In the genomic region with DNA sequence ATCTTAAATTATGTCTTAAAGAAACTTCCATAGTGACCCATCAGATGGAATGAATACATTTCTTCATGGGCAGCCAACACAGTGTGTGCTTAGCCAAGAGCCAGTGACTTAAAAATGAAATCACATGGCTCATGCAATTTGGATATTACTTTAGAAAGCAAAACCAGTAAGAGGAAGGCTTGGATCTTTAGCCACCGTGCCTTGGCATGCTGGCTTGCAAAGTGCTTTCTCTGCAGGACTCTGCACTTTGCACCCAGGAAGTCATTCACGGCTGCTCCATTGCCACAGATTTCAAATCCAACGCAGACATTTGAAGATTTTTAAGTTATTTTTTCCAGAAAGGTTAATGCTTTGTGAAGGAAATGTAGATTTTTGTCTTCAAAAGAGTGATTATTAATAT, we compare ENCODE assay signal across 8 mouse cellular contexts. TPM values are rescaled to one million over a fixed set of nuclear protein-coding genes. Genes with fewer than 3 reads are reported as not detected.
DNase-seq lines count a peak whose midpoint lies in the region; ATAC-seq and TF ChIP-seq lines count a peak whose summit lies in the region.
"Had no signal": no experiment of that assay in that cellular context is flagged by ENCODE, and none has a peak within 500 bp of the region (broad histone marks: within the 10 kb centered on the region; RNA-seq: fewer than 3 reads in every experiment).

No protein-coding gene starts in this region.

- TF ChIP-seq POLR2A in lung, adult 2 months (IDR thresholded peaks at IDR 0.05; ENCODE audit: borderline replicate concordance, extremely low read depth, low read depth, low read length), result no peak

- intact Hi-C loops in left cerebral cortex, adult 2 months (cut with DNase I), result no loop called here
- intact Hi-C loops in left cerebral cortex, postnatal 36 days (cut with DNase I), result no loop called here

- TF ChIP-seq CTCF in left cerebral cortex, adult 2 months (IDR thresholded peaks at IDR 0.05), result no peak
- no peak for TF ChIP-seq CTCF in midbrain, postnatal 0 days (IDR thresholded peaks at IDR 0.05)
- TF ChIP-seq CTCF in lung, adult 2 months (IDR thresholded peaks at IDR 0.05; ENCODE audit: insufficient read depth, low read length), result no peak

- H3K4me2 ChIP-seq in hindbrain, embryonic 15.5 days, result peak overlapping the region; percentile 68
- H3K4me2 ChIP-seq in kidney, embryonic 14.5 days (replicated peaks; ENCODE audit: low read depth, low read length), result 0 out of 2 replicates have a peak overlapping the region, but pooled peaks have one; percentile 6
- H3K4me2 ChIP-seq in midbrain, postnatal 0 days (ENCODE audit: low read depth, low read length, poor library complexity, severe bottlenecking), result peak overlapping the region; percentile 22; the same call in 1 of the 2 replicates

- no peak overlapping the region for H3K27ac ChIP-seq in left cerebral cortex, adult 2 months
- no peak overlapping the region for H3K27ac ChIP-seq in hindbrain, embryonic 15.5 days (replicated peaks)
- H3K27ac ChIP-seq in kidney, embryonic 14.5 days (ENCODE audit: low read depth, low read length), result no peak overlapping the region
- H3K27ac ChIP-seq in midbrain, postnatal 0 days (ENCODE audit: low read depth, low read length), result no peak overlapping the region

- peaks cover 9% of the 10 kb centered on the region for H3K36me3 ChIP-seq in hindbrain, embryonic 15.5 days
- H3K36me3 ChIP-seq in kidney, embryonic 14.5 days (ENCODE audit: control insufficient read depth, insufficient read depth, low read length), result peaks cover 9% of the 10 kb centered on the region
- peaks cover 3% of the 10 kb centered on the region; the same call in 1 of the 2 replicates for H3K36me3 ChIP-seq in midbrain, postnatal 0 days (ENCODE audit: insufficient read depth, low read length)

- DNase-seq in left cerebral cortex, adult 2 months (ENCODE audit: extremely low spot score in 1 of 2, low spot score in 2 of 2), result no peak
- no peak for DNase-seq in left cerebral cortex, postnatal 36 days (ENCODE audit: low spot score in 2 of 2)
- DNase-seq in midbrain, postnatal 0 days (ENCODE audit: low spot score), result no peak
- DNase-seq in lung, adult 2 months, result no peak
- DNase-seq: layer of hippocampus, postnatal 36 days had no signal

- H3K4me3 ChIP-seq in left cerebral cortex, adult 2 months, result peak overlapping the region; percentile 32
- H3K4me3 ChIP-seq in hindbrain, embryonic 15.5 days, result 0 out of 2 replicates have a peak overlapping the region, but pooled peaks have one; percentile 1
- H3K4me3 ChIP-seq in kidney, embryonic 14.5 days (ENCODE audit: low read length), result no peak overlapping the region
- no peak overlapping the region for H3K4me3 ChIP-seq in midbrain, postnatal 0 days (ENCODE audit: low read depth, low read length)
- no peak overlapping the region for H3K4me3 ChIP-seq in lung, adult 2 months (replicated peaks; ENCODE audit: extremely low read depth, low read depth, low read length)

- ATAC-seq in hindbrain, embryonic 15.5 days (ENCODE audit: low FRiP score, low read depth), result no peak
- ATAC-seq in kidney, embryonic 14.5 days (ENCODE audit: low FRiP score, low TSS enrichment), result no peak
- no peak for ATAC-seq in midbrain, postnatal 0 days (ENCODE audit: low FRiP score)
- ATAC-seq in monocyte, adult 5-6 weeks (replicated peaks; ENCODE audit: insufficient number of reproducible peaks, low FRiP score, low TSS enrichment, poor library complexity, severe bottlenecking), result no peak

- no peak overlapping the region for H3K9ac ChIP-seq in hindbrain, embryonic 15.5 days
- H3K9ac ChIP-seq in kidney, embryonic 14.5 days (ENCODE audit: low read depth, low read length), result no peak overlapping the region
- H3K9ac ChIP-seq in midbrain, postnatal 0 days (replicated peaks; ENCODE audit: low read length, poor library complexity, severe bottlenecking), result no peak overlapping the region

- no peaks in the 10 kb centered on the region for H3K27me3 ChIP-seq in hindbrain, embryonic 15.5 days
- no peaks in the 10 kb centered on the region for H3K27me3 ChIP-seq in kidney, embryonic 14.5 days (ENCODE audit: control insufficient read depth, insufficient read depth, low read length)
- H3K27me3 ChIP-seq in midbrain, postnatal 0 days (ENCODE audit: insufficient read depth, low read length), result no peaks in the 10 kb centered on the region

- WGBS in hindbrain, embryonic 15.5 days, result 63% methylated on average over 3 of the region's 3 CpGs
- 75% methylated on average over 3 of the region's 3 CpGs for WGBS in kidney, embryonic 14.5 days
- 69% methylated on average over 3 of the region's 3 CpGs for WGBS in midbrain, postnatal 0 days
- WGBS in lung, adult 2 months, result 30% methylated on average over 3 of the region's 3 CpGs

- H3K4me1 ChIP-seq in hindbrain, embryonic 15.5 days (replicated peaks), result peaks cover 51% of the 10 kb centered on the region
- peaks cover 13% of the 10 kb centered on the region for H3K4me1 ChIP-seq in kidney, embryonic 14.5 days (ENCODE audit: control insufficient read depth, insufficient read depth, low read length)
- peaks cover 13% of the 10 kb centered on the region; the same call in 1 of the 2 replicates for H3K4me1 ChIP-seq in midbrain, postnatal 0 days (ENCODE audit: insufficient read depth, low read length)
- H3K4me1 ChIP-seq in lung, adult 2 months (ENCODE audit: control insufficient read depth, insufficient read depth, low read length), result peaks cover 18% of the 10 kb centered on the region

- H3K9me3 ChIP-seq in hindbrain, embryonic 15.5 days, result no peaks in the 10 kb centered on the region
- H3K9me3 ChIP-seq in kidney, embryonic 14.5 days (ENCODE audit: control insufficient read depth, low read length), result no peaks in the 10 kb centered on the region
- H3K9me3 ChIP-seq in midbrain, postnatal 0 days (ENCODE audit: low read length), result no peaks in the 10 kb centered on the region

RNA-seq across cellular contexts. Expression of a gene that starts 4.1 kb away (rescaled TPM):
- 10 to 100 TPM; 33.3 to 36.3 TPM for total RNA-seq in left cerebral cortex, adult 2 months (2021)
- 10 to 100 TPM; 34.3 to 40.5 TPM for total RNA-seq in left cerebral cortex, postnatal 36 days (2021)
- polyA plus RNA-seq in hindbrain, embryonic 15.5 days (2015; fragmentation: Nextera tagmentation; extraction: Ambion mirVana), result 4.2 and 4.5 TPM in 2 replicates
- polyA plus RNA-seq in kidney, embryonic 14.5 days (2014; fragmentation: Nextera tagmentation; extraction: Ambion mirVana), result 2.0 and 2.4 TPM in 2 replicates
- total RNA-seq in midbrain, postnatal 0 days (2014; rRNA removed), result 21.9 and 27.4 TPM in 2 replicates
- 4.4 and 5.1 TPM in 2 replicates for polyA plus RNA-seq in midbrain, postnatal 0 days (2015; fragmentation: Nextera tagmentation; extraction: Ambion mirVana)
- 14.7 to 23.0 TPM (median 22.0 TPM) in 3 replicates for total RNA-seq in monocyte, adult 5-6 weeks (2017)
- 23.9 and 28.3 TPM in 2 replicates for polyA plus RNA-seq in lung, adult 2 months (2012; rRNA removed)

Comparison
In these comparisons a context has a peak if more than half of its experiments do, and no peak if none do; other contexts are left out.
1. H3K4me3 ChIP-seq: peak in left cerebral cortex, adult 2 months (single experiment) and hindbrain, embryonic 15.5 days (single experiment); none in kidney, embryonic 14.5 days (single experiment), midbrain, postnatal 0 days (single experiment) and lung, adult 2 months (single experiment).
2. H3K4me2 ChIP-seq: peak in every context shown above with its lines; median percentile 68 in hindbrain, embryonic 15.5 days; 22 in midbrain, postnatal 0 days; 6 in kidney, embryonic 14.5 days.